Mouse (Mus musculus): ENCODE results near the gene Tdrd9. TPM values are rescaled to one million over a fixed set of nuclear protein-coding genes. Genes with fewer than 3 reads are reported as not detected.
A peak's percentile ranks its signal among the peaks of the same experiment; 100 is the strongest.

Tdrd9 gene
- 0.01 and 0.06 TPM in 2 replicates for polyA plus RNA-seq (2012; rRNA removed)
- 0.04 TPM in 1 of 2 replicates, not detected in the other for polyA plus RNA-seq (2014; fragmentation: Nextera tagmentation; extraction: Ambion mirVana)

DNA sequence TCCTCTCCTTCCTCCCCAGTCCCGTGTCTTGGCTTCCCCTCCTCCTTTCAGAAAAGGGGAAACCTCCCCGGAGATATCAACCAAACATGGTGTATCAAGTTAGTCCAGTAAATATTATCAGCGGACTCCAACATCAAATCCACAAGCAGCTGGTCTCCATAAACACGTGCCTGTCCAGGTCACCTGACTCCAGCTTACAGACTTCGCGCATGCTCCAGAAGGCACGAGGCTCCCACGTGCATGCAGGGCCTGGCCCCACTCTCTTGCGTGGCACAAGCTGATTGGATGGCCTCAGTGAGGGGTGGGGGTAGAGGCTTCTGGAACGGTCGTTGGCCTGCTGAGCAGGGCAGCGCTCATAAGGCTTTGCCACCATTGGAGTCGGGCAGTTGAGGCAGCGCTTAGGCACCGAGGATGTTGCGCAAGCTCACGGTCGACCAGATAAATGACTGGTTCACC, at the start of gene Tdrd9:
Gene Tdrd9 (plus strand): TSS at position 329 of the 456 bp plus-strand sequence.
- H3K4me3 ChIP-seq (ENCODE audit: insufficient read depth in 1 of 2, low read depth in 2 of 2, low read length in 2 of 2): no peak within 1 kb of the TSS
- no peak for ATAC-seq (ENCODE audit: insufficient read depth)
- WGBS (ENCODE audit: insufficient replicate concordance): 69% methylated on average over 18 of the region's 18 CpGs
- no peak within 1 kb of the TSS for H3K9ac ChIP-seq (replicated peaks)
- H3K27ac ChIP-seq: no peak within 1 kb of the TSS
- H3K4me2 ChIP-seq (ENCODE audit: low read depth): no peak within 1 kb of the TSS
- DNase-seq (ENCODE audit: low read depth in 3 of 3, low spot score in 3 of 3): no peak
- no peaks in the 10 kb centered on the region for H3K9me3 ChIP-seq (ENCODE audit: control insufficient read depth, low read length)
- H3K27me3 ChIP-seq (ENCODE audit: control insufficient read depth, insufficient read depth, low read length): no peaks in the 10 kb centered on the region
- no peaks in the 10 kb centered on the region for H3K36me3 ChIP-seq (replicated peaks; ENCODE audit: control insufficient read depth, insufficient read depth, low read depth)
- TF ChIP-seq EP300 (IDR thresholded peaks at IDR 0.05; ENCODE audit: low read depth): no peak
- no peak for TF ChIP-seq CTCF (IDR thresholded peaks at IDR 0.05; ENCODE audit: low read depth)
- peaks cover 0 to 3% of the 10 kb centered on the region in 2 experiments; a peak in 1 of 4 replicates for H3K4me1 ChIP-seq (replicated peaks; ENCODE audit: control insufficient read depth in 2 of 2, insufficient read depth in 2 of 2, low read length in 1 of 2)

- DNase-seq (ENCODE audit: low read depth in 3 of 3, low spot score in 3 of 3): peak in 1 of 3 experiments; percentile 44
- TF ChIP-seq CTCF (IDR thresholded peaks at IDR 0.05; ENCODE audit: low read depth) (no peak), EP300 (IDR thresholded peaks at IDR 0.05; ENCODE audit: low read depth) (peak; percentile 67)
- ATAC-seq (ENCODE audit: insufficient read depth): peak; percentile 78
- no peaks in the 10 kb centered on the region for H3K36me3 ChIP-seq (replicated peaks; ENCODE audit: control insufficient read depth, insufficient read depth, low read depth)
- 39% methylated on average over 6 of the region's 6 CpGs for WGBS (ENCODE audit: insufficient replicate concordance)
- H3K4me2 ChIP-seq (ENCODE audit: low read depth): no peak overlapping the region
- peak overlapping the region; percentile 53 for H3K27ac ChIP-seq
- no peak overlapping the region for H3K9ac ChIP-seq (replicated peaks)
- H3K4me1 ChIP-seq (replicated peaks; ENCODE audit: control insufficient read depth in 2 of 2, insufficient read depth in 2 of 2, low read length in 1 of 2): peaks cover 6 to 18% of the 10 kb centered on the region in 2 experiments; a peak in 2 of 4 replicates
- H3K4me3 ChIP-seq (ENCODE audit: insufficient read depth in 1 of 2, low read depth in 2 of 2, low read length in 2 of 2): no peak overlapping the region
- H3K9me3 ChIP-seq (ENCODE audit: control insufficient read depth, low read length): no peaks in the 10 kb centered on the region
- no peaks in the 10 kb centered on the region for H3K27me3 ChIP-seq (ENCODE audit: control insufficient read depth, insufficient read depth, low read length)
Measured at GRCm38 (mm10) chr12:111923117-111923516, 48.2 kb upstream of the Tdrd9 start.

DNA sequence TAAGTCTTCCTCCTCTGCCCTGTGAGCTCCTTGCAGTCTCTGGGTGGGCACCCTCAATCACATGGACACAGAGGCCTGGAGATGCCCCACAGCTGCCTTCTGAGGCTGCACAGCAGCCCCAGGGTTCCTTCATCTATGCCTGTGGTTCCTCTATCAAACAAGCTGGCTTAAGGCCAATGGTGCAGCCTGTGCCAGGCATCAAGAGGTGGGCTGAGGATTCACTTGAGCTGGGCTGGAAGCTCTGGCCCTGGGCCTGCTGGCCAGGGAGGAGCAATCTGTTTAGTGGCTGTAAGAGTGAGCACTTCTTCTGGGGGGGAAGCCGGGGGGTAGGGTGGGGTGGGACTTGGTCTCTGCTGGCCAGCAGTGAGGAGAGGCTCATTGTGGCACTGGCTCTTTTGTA, 44.0 kb upstream of the Tdrd9 start:
- ATAC-seq (ENCODE audit: insufficient read depth): no peak

GRCm38 (mm10) chr12:111928411-111928966, 42.9 kb upstream of the Tdrd9 start:
- no peak overlapping the region for H3K4me2 ChIP-seq (ENCODE audit: low read depth)
- no peak for DNase-seq (ENCODE audit: low read depth in 3 of 3, low spot score in 3 of 3)
- no peak for ATAC-seq (ENCODE audit: insufficient read depth)
- H3K27ac ChIP-seq: no peak overlapping the region
- H3K9ac ChIP-seq (replicated peaks): no peak overlapping the region
- no peaks in the 10 kb centered on the region for H3K27me3 ChIP-seq (ENCODE audit: control insufficient read depth, insufficient read depth, low read length)
- TF ChIP-seq EP300 (IDR thresholded peaks at IDR 0.05; ENCODE audit: low read depth) (no peak), CTCF (IDR thresholded peaks at IDR 0.05; ENCODE audit: low read depth) (no peak)
- no peak overlapping the region for H3K4me3 ChIP-seq (ENCODE audit: insufficient read depth in 1 of 2, low read depth in 2 of 2, low read length in 2 of 2)
- 80% methylated on average over 18 of the region's 18 CpGs for WGBS (ENCODE audit: insufficient replicate concordance)
- H3K9me3 ChIP-seq (ENCODE audit: control insufficient read depth, low read length): no peaks in the 10 kb centered on the region
- H3K36me3 ChIP-seq (replicated peaks; ENCODE audit: control insufficient read depth, insufficient read depth, low read depth): no peaks in the 10 kb centered on the region
- peaks cover 3 to 15% of the 10 kb centered on the region in 2 experiments; a peak in 2 of 4 replicates for H3K4me1 ChIP-seq (replicated peaks; ENCODE audit: control insufficient read depth in 2 of 2, insufficient read depth in 2 of 2, low read length in 1 of 2)

More for the DNA sequence above, 44.0 kb upstream of the Tdrd9 start:
- Histone ChIP-seq H3K36me3 (replicated peaks; ENCODE audit: control insufficient read depth, insufficient read depth, low read depth) (no peaks in the 10 kb centered on the region), H3K4me2 (ENCODE audit: low read depth) (no peak overlapping the region), H3K27ac (no peak overlapping the region), H3K4me1 (replicated peaks; ENCODE audit: control insufficient read depth in 2 of 2, insufficient read depth in 2 of 2, low read length in 1 of 2) (peaks cover 6 to 18% of the 10 kb centered on the region in 2 experiments; a peak in 2 of 4 replicates), H3K27me3 (ENCODE audit: control insufficient read depth, insufficient read depth, low read length) (no peaks in the 10 kb centered on the region), H3K9ac (replicated peaks) (no peak overlapping the region), H3K4me3 (ENCODE audit: insufficient read depth in 1 of 2, low read depth in 2 of 2, low read length in 2 of 2) (no peak overlapping the region), H3K9me3 (ENCODE audit: control insufficient read depth, low read length) (no peaks in the 10 kb centered on the region)
- WGBS (ENCODE audit: insufficient replicate concordance): 64% methylated on average over 1 of the region's 1 CpGs
- TF ChIP-seq CTCF (IDR thresholded peaks at IDR 0.05; ENCODE audit: low read depth): no peak
- no peak for TF ChIP-seq EP300 (IDR thresholded peaks at IDR 0.05; ENCODE audit: low read depth)
- no peak for DNase-seq (ENCODE audit: low read depth in 3 of 3, low spot score in 3 of 3)

DNA sequence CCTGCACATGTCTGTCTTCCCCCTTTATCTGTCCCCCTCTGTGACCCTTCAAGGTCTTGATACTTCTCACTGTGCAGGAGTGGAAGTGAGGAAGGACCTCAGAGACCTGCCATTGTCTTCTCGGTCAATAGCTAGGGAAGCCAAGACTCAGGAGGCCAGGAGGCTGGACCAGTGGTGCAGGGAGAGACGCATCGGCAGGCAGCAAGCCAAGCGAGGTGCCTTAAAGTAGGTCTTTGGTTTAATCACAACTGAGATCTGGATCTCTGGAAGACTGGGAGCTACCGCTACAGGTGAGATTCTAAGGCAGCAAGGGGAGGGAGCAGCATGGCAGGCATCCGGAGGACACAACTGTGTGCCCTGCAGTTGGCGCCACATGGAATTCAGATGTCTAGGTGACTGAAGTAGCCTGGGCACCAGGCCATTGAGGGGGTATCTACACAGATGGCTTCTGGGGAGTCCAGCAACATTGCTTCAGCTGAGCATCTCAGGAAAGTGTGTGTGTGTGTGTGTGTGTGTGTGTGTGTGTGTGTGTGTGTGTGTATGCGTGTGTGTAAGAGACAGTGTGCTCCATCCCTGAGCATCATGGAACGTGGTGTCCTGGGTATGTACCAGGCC, 39.8 kb upstream of the Tdrd9 start:
- no peak for ATAC-seq (ENCODE audit: insufficient read depth)
- no peak overlapping the region for H3K9ac ChIP-seq (replicated peaks)
- no peaks in the 10 kb centered on the region for H3K36me3 ChIP-seq (replicated peaks; ENCODE audit: control insufficient read depth, insufficient read depth, low read depth)
- no peak for DNase-seq (ENCODE audit: low read depth in 3 of 3, low spot score in 3 of 3)
- WGBS (ENCODE audit: insufficient replicate concordance): 67% methylated on average over 9 of the region's 9 CpGs
- H3K27me3 ChIP-seq (ENCODE audit: control insufficient read depth, insufficient read depth, low read length): no peaks in the 10 kb centered on the region
- no peaks in the 10 kb centered on the region for H3K9me3 ChIP-seq (ENCODE audit: control insufficient read depth, low read length)
- peaks cover 3 to 13% of the 10 kb centered on the region in 2 experiments; a peak in 2 of 4 replicates for H3K4me1 ChIP-seq (replicated peaks; ENCODE audit: control insufficient read depth in 2 of 2, insufficient read depth in 2 of 2, low read length in 1 of 2)
- H3K4me3 ChIP-seq (ENCODE audit: insufficient read depth in 1 of 2, low read depth in 2 of 2, low read length in 2 of 2): no peak overlapping the region
- no peak overlapping the region for H3K27ac ChIP-seq
- H3K4me2 ChIP-seq (ENCODE audit: low read depth): no peak overlapping the region
- no peak for TF ChIP-seq EP300 (IDR thresholded peaks at IDR 0.05; ENCODE audit: low read depth)
- no peak for TF ChIP-seq CTCF (IDR thresholded peaks at IDR 0.05; ENCODE audit: low read depth)

Data from liver, embryonic 14.5 days (tissue).